Mouse (Mus musculus): ENCODE results near the gene Kif20b. TPM values are rescaled to one million over a fixed set of nuclear protein-coding genes. Genes with fewer than 3 reads are reported as not detected.

The Kif20b gene
- total RNA-seq, 1 experiment from 2014 or later: 18.4 TPM

Other genes starting within 250 kb of the Kif20b start
- gene Slc16a12, start 175.1 kb upstream of the Kif20b start, total RNA-seq (2017): 0.61 TPM in 1 of 2 replicates, not detected in the other
- 2.7 and 4.1 TPM in 2 replicates for gene Pank1, start 42.9 kb upstream of the Kif20b start, total RNA-seq (2017)